Comparison of ENCODE assay signal across 26 mouse cellular contexts in the genomic region with DNA sequence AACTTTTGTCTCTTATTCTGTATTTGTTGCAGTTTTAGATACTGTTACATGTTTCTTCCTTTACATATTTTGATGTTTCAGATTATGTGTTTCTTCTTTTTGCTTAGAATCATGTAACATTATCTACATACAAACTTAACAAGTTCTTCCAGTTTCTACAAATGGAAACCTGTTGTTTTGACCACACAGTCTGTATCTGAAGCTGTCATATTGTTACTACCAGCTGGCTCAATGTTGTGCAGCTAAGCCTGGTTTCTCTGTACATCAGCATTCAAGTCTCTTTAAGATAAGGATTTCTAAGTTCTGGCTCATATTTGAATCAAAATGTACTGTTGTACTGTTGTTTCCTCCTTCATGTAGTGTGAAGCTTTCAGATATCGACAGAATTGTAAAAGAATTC.
"Had no signal": no experiment of that assay in that cellular context is flagged by ENCODE, and none has a peak within 500 bp of the region (broad histone marks: within the 10 kb centered on the region; RNA-seq: fewer than 3 reads in every experiment).

No protein-coding gene starts in this region.

- H3K4me2 ChIP-seq: embryonic facial prominence, embryonic 12.5 days; embryonic facial prominence, embryonic 13.5 days; embryonic facial prominence, embryonic 15.5 days; forebrain, embryonic 12.5 days; forebrain, embryonic 13.5 days; forebrain, embryonic 15.5 days had no signal

- H3K9me3 ChIP-seq: embryonic facial prominence, embryonic 10.5 days; embryonic facial prominence, embryonic 13.5 days; embryonic facial prominence, embryonic 15.5 days; forebrain, embryonic 10.5 days; forebrain, embryonic 12.5 days; forebrain, embryonic 13.5 days; forebrain, embryonic 15.5 days; heart, embryonic 10.5 days had no signal

- H3K9ac ChIP-seq: embryonic facial prominence, embryonic 12.5 days; embryonic facial prominence, embryonic 13.5 days; embryonic facial prominence, embryonic 15.5 days; forebrain, embryonic 12.5 days; forebrain, embryonic 13.5 days; forebrain, embryonic 15.5 days had no signal

- H3K4me3 ChIP-seq: embryonic facial prominence, embryonic 10.5 days; embryonic facial prominence, embryonic 12.5 days; embryonic facial prominence, embryonic 13.5 days; embryonic facial prominence, embryonic 15.5 days; erythroblast, embryonic 14.5 days; forebrain, embryonic 10.5 days; forebrain, embryonic 12.5 days; forebrain, embryonic 13.5 days; forebrain, embryonic 15.5 days; gastrocnemius, adult 2 months; heart, adult 2 months; heart, embryonic 10.5 days had no signal

- H3K27ac ChIP-seq: embryonic facial prominence, embryonic 10.5 days; embryonic facial prominence, embryonic 12.5 days; embryonic facial prominence, embryonic 13.5 days; embryonic facial prominence, embryonic 15.5 days; forebrain, embryonic 10.5 days; forebrain, embryonic 12.5 days; forebrain, embryonic 13.5 days; forebrain, embryonic 15.5 days; gastrocnemius, adult 2 months; heart, adult 2 months; heart, embryonic 10.5 days had no signal

- H3K4me1 ChIP-seq: embryonic facial prominence, embryonic 10.5 days; embryonic facial prominence, embryonic 12.5 days; embryonic facial prominence, embryonic 13.5 days; embryonic facial prominence, embryonic 15.5 days; forebrain, embryonic 10.5 days; forebrain, embryonic 12.5 days; forebrain, embryonic 13.5 days; forebrain, embryonic 15.5 days; heart, embryonic 10.5 days had no signal

- ATAC-seq: forebrain, embryonic 13.5 days; forebrain, embryonic 15.5 days; forebrain, embryonic 16.5 days had no signal

- H3K27me3 ChIP-seq: embryonic facial prominence, embryonic 12.5 days; embryonic facial prominence, embryonic 13.5 days; embryonic facial prominence, embryonic 15.5 days; forebrain, embryonic 12.5 days; forebrain, embryonic 13.5 days; forebrain, embryonic 15.5 days had no signal

- H3K36me3 ChIP-seq: embryonic facial prominence, embryonic 10.5 days; embryonic facial prominence, embryonic 12.5 days; embryonic facial prominence, embryonic 13.5 days; embryonic facial prominence, embryonic 15.5 days; forebrain, embryonic 10.5 days; forebrain, embryonic 12.5 days; forebrain, embryonic 15.5 days; heart, embryonic 10.5 days had no signal

- DNase-seq: cerebellum, adult 9-10 months; cerebellum, adult 9-11 months; cerebellum, postnatal 10 days; cerebellum, postnatal 14 days; cerebellum, postnatal 25 days; cerebellum, postnatal 36 days; embryo, embryonic 11 days; gastrocnemius, adult 2 months; gastrocnemius, postnatal 10 days; gastrocnemius, postnatal 14 days; gastrocnemius, postnatal 25 days; gastrocnemius, postnatal 36 days; heart, adult 11 months; heart, adult 18-20 months; heart, adult 2 months had no signal
